Mouse (Mus musculus): ENCODE measurements around the gene Glod4. TPM values are rescaled to one million over a fixed set of nuclear protein-coding genes. Genes with fewer than 3 reads are reported as not detected.

The Glod4 gene
- polyA plus RNA-seq, 1 experiment from 2014 or later: 131 TPM

DNA sequence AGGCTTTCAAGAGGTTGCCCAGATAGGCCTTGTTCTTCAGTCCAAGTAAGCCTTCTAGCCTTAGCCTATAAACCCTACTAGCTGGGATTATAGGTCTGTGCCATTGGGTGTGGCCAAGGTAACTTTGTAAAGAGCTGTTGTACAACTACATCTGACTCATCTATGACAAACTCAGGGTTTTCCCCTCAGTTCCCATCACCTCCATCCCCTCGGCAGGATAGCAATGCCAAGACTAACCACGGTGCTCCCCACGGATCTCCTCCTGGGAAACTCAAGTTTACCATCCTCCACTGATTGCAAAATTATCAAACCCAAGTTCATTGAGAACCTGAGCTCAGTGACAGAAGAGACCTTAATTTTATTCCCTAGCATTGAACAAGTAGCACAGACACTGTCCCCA lies 7.4 kb downstream of the Glod4 start:
- H3K4me2 ChIP-seq (ENCODE audit: low read length): no peak overlapping the region
- DNase-seq (ENCODE audit: low spot score) (no peak), ATAC-seq (replicated peaks; ENCODE audit: low FRiP score, low read depth) (no peak)
- H3K27me3 ChIP-seq (ENCODE audit: insufficient read depth, low read length): no peaks in the 10 kb centered on the region
- no peak for TF ChIP-seq CTCF (IDR thresholded peaks at IDR 0.05; ENCODE audit: low read depth)
- no peaks in the 10 kb centered on the region for H3K9me3 ChIP-seq (replicated peaks; ENCODE audit: low read length)
- no peak overlapping the region for H3K27ac ChIP-seq
- H3K4me3 ChIP-seq (replicated peaks; ENCODE audit: low read depth, low read length): no peak overlapping the region
- WGBS: 92% methylated on average over 3 of the region's 3 CpGs
- H3K4me1 ChIP-seq (replicated peaks; ENCODE audit: insufficient read depth, low read length): no peaks in the 10 kb centered on the region
- H3K9ac ChIP-seq (ENCODE audit: low read depth, low read length): no peak overlapping the region
- H3K36me3 ChIP-seq (ENCODE audit: insufficient read depth, low read length): peaks cover 48% of the 10 kb centered on the region

DNA sequence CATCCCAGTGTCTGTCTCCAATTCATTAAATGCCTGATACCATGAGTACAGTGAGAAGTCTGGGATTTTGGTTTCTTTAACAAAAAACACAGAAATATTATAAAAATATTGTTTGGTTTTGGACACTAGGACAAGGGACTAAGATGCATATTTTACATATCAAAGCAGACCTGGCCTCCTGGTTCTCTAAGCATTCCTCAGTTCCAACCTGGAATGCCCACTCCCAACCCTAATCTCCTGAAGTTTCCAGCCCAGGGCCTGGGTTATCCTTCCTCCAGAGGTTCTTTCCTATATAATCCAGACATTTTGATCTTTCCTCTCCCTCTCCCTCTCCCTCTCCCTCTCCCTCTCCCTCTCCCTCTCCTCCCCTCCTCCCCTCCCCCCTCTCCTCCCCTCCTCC lies 18.5 kb downstream of the Glod4 start:
- Histone ChIP-seq H3K9ac (ENCODE audit: low read depth, low read length) (no peak overlapping the region), H3K27ac (no peak overlapping the region), H3K4me2 (ENCODE audit: low read length) (no peak overlapping the region), H3K4me3 (replicated peaks; ENCODE audit: low read depth, low read length) (no peak overlapping the region), H3K27me3 (ENCODE audit: insufficient read depth, low read length) (no peaks in the 10 kb centered on the region), H3K36me3 (ENCODE audit: insufficient read depth, low read length) (peaks cover 17% of the 10 kb centered on the region), H3K4me1 (replicated peaks; ENCODE audit: insufficient read depth, low read length) (no peaks in the 10 kb centered on the region), H3K9me3 (replicated peaks; ENCODE audit: low read length) (no peaks in the 10 kb centered on the region)
- DNase-seq (ENCODE audit: low spot score): no peak
- no peak for TF ChIP-seq CTCF (IDR thresholded peaks at IDR 0.05; ENCODE audit: low read depth)
- ATAC-seq (replicated peaks; ENCODE audit: low FRiP score, low read depth): no peak

DNA sequence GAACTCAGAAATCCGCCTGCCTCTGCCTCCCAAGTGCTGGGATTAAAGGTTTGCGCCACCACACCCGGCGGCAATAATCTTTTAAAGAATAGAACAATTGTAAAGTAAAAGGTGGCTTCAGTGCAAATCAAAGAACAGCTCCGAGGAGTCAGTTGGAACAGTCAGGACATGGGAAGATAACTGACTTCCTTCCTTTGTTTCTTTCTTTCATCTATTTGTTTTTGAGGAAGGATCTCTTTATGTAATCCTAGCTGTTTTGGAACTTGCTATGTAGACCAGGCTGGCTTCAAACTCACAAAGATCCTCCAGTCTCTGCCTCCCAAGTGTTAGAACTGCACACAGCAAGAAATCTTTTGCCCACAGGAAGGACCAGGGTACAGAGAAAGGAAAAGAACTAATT lies 18.9 kb downstream of the Glod4 start:
- Histone ChIP-seq H3K9ac (ENCODE audit: low read depth, low read length) (no peak overlapping the region), H3K36me3 (ENCODE audit: insufficient read depth, low read length) (peaks cover 17% of the 10 kb centered on the region), H3K27ac (no peak overlapping the region), H3K4me3 (replicated peaks; ENCODE audit: low read depth, low read length) (no peak overlapping the region), H3K27me3 (ENCODE audit: insufficient read depth, low read length) (no peaks in the 10 kb centered on the region), H3K9me3 (replicated peaks; ENCODE audit: low read length) (no peaks in the 10 kb centered on the region), H3K4me2 (ENCODE audit: low read length) (no peak overlapping the region), H3K4me1 (replicated peaks; ENCODE audit: insufficient read depth, low read length) (no peaks in the 10 kb centered on the region)
- ATAC-seq (replicated peaks; ENCODE audit: low FRiP score, low read depth) (no peak), DNase-seq (ENCODE audit: low spot score) (no peak)
- WGBS: 91% methylated on average over 5 of the region's 5 CpGs
- TF ChIP-seq CTCF (IDR thresholded peaks at IDR 0.05; ENCODE audit: low read depth): no peak

DNA sequence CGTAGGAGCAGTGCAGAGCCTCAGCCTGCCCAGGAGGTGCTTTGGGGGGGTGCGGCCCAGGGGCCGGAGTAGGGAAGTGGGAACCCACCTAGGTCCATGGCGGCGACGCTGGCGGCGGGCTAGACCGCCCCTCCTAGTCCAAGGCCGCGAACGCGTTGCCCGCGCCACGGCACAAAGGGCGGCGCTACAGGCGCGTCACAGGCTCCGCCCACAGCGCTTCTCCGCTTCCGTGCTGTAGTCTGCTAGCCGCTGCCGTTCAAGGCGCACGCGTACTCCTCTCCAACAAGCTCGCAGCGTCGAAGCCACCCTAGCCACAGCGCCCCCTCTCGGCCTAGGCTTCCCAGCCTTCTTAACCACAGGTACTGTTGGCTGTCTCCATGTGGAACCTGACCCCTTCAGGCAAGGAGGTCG lies 26.1 kb downstream of the Glod4 start, which contains the start of the genes Dbil5 and Gemin4:
TSS of gene Dbil5 (plus strand) at position 219 of the 411 bp plus-strand sequence.
TSS of gene Gemin4 (minus strand) at position 275 of the 411 bp plus-strand sequence.
- no peaks in the 10 kb centered on the region for H3K9me3 ChIP-seq (replicated peaks; ENCODE audit: low read length)
- peak within 1 kb of the TSS; percentile 70 for H3K4me3 ChIP-seq (replicated peaks; ENCODE audit: low read depth, low read length)
- H3K9ac ChIP-seq (ENCODE audit: low read depth, low read length): peak within 1 kb of the TSS; percentile 90
- no peaks in the 10 kb centered on the region for H3K27me3 ChIP-seq (ENCODE audit: insufficient read depth, low read length)
- 0 out of 2 replicates have a peak, but pooled peaks cover 6% of the 10 kb centered on the region for H3K4me1 ChIP-seq (replicated peaks; ENCODE audit: insufficient read depth, low read length)
- peak; percentile 97 for TF ChIP-seq CTCF (IDR thresholded peaks at IDR 0.05; ENCODE audit: low read depth)
- peak within 1 kb of the TSS; percentile 73 for H3K4me2 ChIP-seq (ENCODE audit: low read length)
- WGBS: under 1% methylated on average over 35 of the region's 35 CpGs
- H3K27ac ChIP-seq: peak within 1 kb of the TSS; percentile 87
- ATAC-seq (replicated peaks; ENCODE audit: low FRiP score, low read depth) (peak; percentile 97), DNase-seq (ENCODE audit: low spot score) (peak; percentile 99)
- H3K36me3 ChIP-seq (ENCODE audit: insufficient read depth, low read length): peaks cover 18% of the 10 kb centered on the region

DNA sequence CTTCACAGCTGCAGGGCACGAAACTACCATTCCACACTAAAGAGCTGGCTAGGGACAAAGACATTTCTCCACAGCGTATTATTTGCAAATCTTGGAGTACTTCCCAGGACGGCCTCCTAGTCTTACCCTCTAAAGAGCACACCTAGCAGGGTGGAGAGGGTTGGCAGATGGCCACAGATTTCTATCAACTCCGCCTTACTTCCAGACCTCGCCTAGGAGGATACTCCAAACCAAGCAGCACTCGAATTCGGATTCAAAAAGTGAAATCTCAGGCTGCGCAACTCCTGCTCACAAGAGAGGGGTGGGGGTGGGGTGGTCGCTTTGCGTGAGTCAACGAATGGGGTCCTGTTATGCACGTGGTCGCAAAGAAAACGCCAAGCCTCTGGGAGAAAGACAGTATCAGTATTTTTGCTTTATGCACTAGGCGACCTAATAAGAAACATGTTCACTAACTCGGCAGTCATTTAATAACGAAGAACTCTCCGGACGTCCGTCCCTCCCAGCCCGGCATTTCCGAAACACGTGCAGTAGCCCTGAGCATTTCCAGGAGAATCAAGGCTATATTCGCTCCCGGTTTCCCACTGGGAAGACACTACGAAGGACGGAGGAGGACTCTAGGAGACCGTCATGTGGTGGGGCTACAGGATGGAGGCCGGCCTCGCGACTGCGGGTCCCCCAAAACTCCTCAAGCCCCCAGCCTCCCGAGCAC lies 26.7 kb downstream of the Glod4 start:
- Histone ChIP-seq H3K9me3 (replicated peaks; ENCODE audit: low read length) (no peaks in the 10 kb centered on the region), H3K27ac (peak overlapping the region; percentile 87), H3K4me2 (ENCODE audit: low read length) (peak overlapping the region; percentile 73), H3K27me3 (ENCODE audit: insufficient read depth, low read length) (no peaks in the 10 kb centered on the region), H3K4me1 (replicated peaks; ENCODE audit: insufficient read depth, low read length) (0 out of 2 replicates have a peak, but pooled peaks cover 6% of the 10 kb centered on the region), H3K4me3 (replicated peaks; ENCODE audit: low read depth, low read length) (peak overlapping the region; percentile 70), H3K9ac (ENCODE audit: low read depth, low read length) (peak overlapping the region; percentile 90), H3K36me3 (ENCODE audit: insufficient read depth, low read length) (peaks cover 19% of the 10 kb centered on the region)
- ATAC-seq (replicated peaks; ENCODE audit: low FRiP score, low read depth): peak; percentile 11; the same call in 1 of the 2 replicates
- 2% methylated on average over 33 of the region's 33 CpGs for WGBS
- TF ChIP-seq CTCF (IDR thresholded peaks at IDR 0.05; ENCODE audit: low read depth): no peak
- DNase-seq (ENCODE audit: low spot score): peak; percentile 53

DNA sequence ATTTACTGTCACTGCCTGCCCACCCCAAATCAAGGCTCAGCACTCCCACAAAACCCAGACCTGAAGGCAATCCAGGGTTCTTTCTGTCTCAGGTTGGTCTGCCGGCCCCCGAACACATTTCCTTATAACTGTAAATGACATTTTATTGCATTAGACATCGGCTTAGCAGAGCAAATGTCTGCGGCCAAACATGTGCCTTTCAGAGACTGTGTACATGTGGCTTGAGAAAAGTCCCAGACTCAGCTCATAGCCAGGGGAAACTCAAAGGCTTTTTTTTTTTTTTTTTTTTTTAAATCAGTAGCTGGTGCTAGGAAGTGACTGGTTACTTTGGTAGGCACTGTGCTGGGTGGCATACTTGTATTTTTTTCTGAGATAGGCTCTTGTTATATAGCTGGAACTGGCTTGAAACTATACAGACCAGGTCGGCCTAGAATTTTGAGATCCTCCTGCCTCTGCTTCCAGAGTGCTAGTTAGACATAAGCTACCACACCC lies 27.4 kb downstream of the Glod4 start:
- Histone ChIP-seq H3K27ac (no peak overlapping the region; the same call in 1 of the 2 replicates), H3K9me3 (replicated peaks; ENCODE audit: low read length) (no peaks in the 10 kb centered on the region), H3K4me2 (ENCODE audit: low read length) (peak overlapping the region; percentile 73), H3K9ac (ENCODE audit: low read depth, low read length) (no peak overlapping the region), H3K4me1 (replicated peaks; ENCODE audit: insufficient read depth, low read length) (0 out of 2 replicates have a peak, but pooled peaks cover 6% of the 10 kb centered on the region), H3K4me3 (replicated peaks; ENCODE audit: low read depth, low read length) (peak overlapping the region; percentile 70), H3K36me3 (ENCODE audit: insufficient read depth, low read length) (peaks cover 19% of the 10 kb centered on the region), H3K27me3 (ENCODE audit: insufficient read depth, low read length) (no peaks in the 10 kb centered on the region)
- TF ChIP-seq CTCF (IDR thresholded peaks at IDR 0.05; ENCODE audit: low read depth): no peak
- WGBS: 92% methylated on average over 5 of the region's 5 CpGs
- no peak for ATAC-seq (replicated peaks; ENCODE audit: low FRiP score, low read depth)
- DNase-seq (ENCODE audit: low spot score): no peak

Data from kidney, postnatal 0 days (tissue).